In the genomic region with DNA sequence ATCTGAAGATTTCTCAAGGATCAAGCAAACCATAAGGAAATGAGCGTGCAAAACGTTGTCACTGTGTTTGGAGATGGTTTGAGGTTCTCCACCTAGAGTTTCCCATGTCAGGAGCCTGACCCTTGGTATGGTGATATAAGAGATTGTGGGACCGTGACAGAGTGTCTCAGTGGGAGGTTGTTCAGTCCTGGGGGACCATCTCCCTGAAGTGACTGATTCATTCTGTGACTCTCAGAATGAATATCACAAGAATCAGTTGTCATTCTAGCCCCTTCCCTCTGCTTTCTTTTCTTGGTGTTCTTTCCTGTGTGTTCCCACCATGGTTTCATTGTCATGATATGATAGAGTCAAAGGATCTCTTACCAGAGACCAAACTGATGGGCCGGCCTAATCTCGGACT, we compare ENCODE assay signal across 21 mouse cellular contexts. TPM values are rescaled to one million over a fixed set of nuclear protein-coding genes. Genes with fewer than 3 reads are reported as not detected.
"Had no signal": no experiment of that assay in that cellular context is flagged by ENCODE, and none has a peak within 500 bp of the region (broad histone marks: within the 10 kb centered on the region; RNA-seq: fewer than 3 reads in every experiment).

No protein-coding gene starts in this region.

- DNase-seq: retina, postnatal 1 day; right cerebral cortex, adult 18-20 months; right cerebral cortex, postnatal 14 days; right cerebral cortex, postnatal 25 days; right cerebral cortex, postnatal 4 days; spleen, adult 18-20 months; thymus, adult 18-20 months; thymus, adult 2 months; thymus, postnatal 14 days; thymus, postnatal 25 days; thymus, postnatal 36 days; thymus, postnatal 4 days had no signal

- H3K9ac ChIP-seq: neural tube, embryonic 12.5 days; neural tube, embryonic 13.5 days; neural tube, embryonic 15.5 days; stomach, embryonic 15.5 days had no signal

- H3K4me1 ChIP-seq: neural tube, embryonic 12.5 days; neural tube, embryonic 15.5 days; stomach, embryonic 15.5 days had no signal

- H3K4me3 ChIP-seq: neural tube, embryonic 12.5 days; neural tube, embryonic 13.5 days; neural tube, embryonic 15.5 days; stomach, embryonic 15.5 days had no signal

- H3K27me3 ChIP-seq: neural tube, embryonic 12.5 days; neural tube, embryonic 13.5 days; neural tube, embryonic 15.5 days; stomach, embryonic 15.5 days had no signal

- H3K9me3 ChIP-seq: neural tube, embryonic 12.5 days; neural tube, embryonic 13.5 days; neural tube, embryonic 15.5 days; stomach, embryonic 15.5 days had no signal

- H3K27ac ChIP-seq: neural tube, embryonic 12.5 days; neural tube, embryonic 13.5 days; neural tube, embryonic 15.5 days; stomach, embryonic 15.5 days; stomach, postnatal 0 days had no signal

- H3K4me2 ChIP-seq: neural tube, embryonic 12.5 days; neural tube, embryonic 13.5 days; neural tube, embryonic 15.5 days; stomach, embryonic 15.5 days had no signal

- H3K36me3 ChIP-seq: neural tube, embryonic 12.5 days; neural tube, embryonic 13.5 days; neural tube, embryonic 15.5 days; stomach, embryonic 15.5 days had no signal

RNA-seq across cellular contexts. Expression of gene Plpp4, which starts 49.8 kb away (rescaled TPM):
- total RNA-seq: neutrophil, adult 5-6 weeks had no signal
- polyA plus RNA-seq: small intestine, adult 2 months; spleen, adult 2 months; thymus, postnatal 0 days had no signal
